Mouse (Mus musculus): Measurements from ENCODE around the gene Cep63. TPM values are rescaled to one million over a fixed set of nuclear protein-coding genes. Genes with fewer than 3 reads are reported as not detected.

Gene Cep63
- polyA plus RNA-seq, 1 experiment from 2014 or later = 44.9 TPM

- Histone ChIP-seq H3K36me3 (ENCODE audit: control insufficient read depth, insufficient read depth, low read length) (0 out of 2 replicates have a peak, but pooled peaks cover 1% of the 10 kb centered on the region), H3K4me3 (replicated peaks; ENCODE audit: low read length) (no peak overlapping the region), H3K4me2 (ENCODE audit: low read depth, low read length) (no peak overlapping the region), H3K27me3 (ENCODE audit: control insufficient read depth, insufficient read depth, low read length) (no peaks in the 10 kb centered on the region), H3K9ac (ENCODE audit: low read length) (no peak overlapping the region), H3K9me3 (replicated peaks; ENCODE audit: control insufficient read depth, low read length) (no peaks in the 10 kb centered on the region), H3K4me1 (ENCODE audit: control insufficient read depth, insufficient read depth, low read length) (peaks cover 6% of the 10 kb centered on the region), H3K27ac (ENCODE audit: low read length) (no peak overlapping the region)
- WGBS = 77% methylated on average over 7 of the region's 7 CpGs
- no peak for ATAC-seq (ENCODE audit: insufficient read depth, low FRiP score)
These were observed 2.8 kb downstream of the Cep63 start for GRCm38 (mm10) chr9:102623581-102623980.

GRCm38 (mm10) chr9:102622876-102623275, 3.5 kb downstream of the Cep63 start:
- Histone ChIP-seq H3K4me1 (ENCODE audit: control insufficient read depth, insufficient read depth, low read length) (peaks cover 6% of the 10 kb centered on the region), H3K9me3 (replicated peaks; ENCODE audit: control insufficient read depth, low read length) (no peaks in the 10 kb centered on the region), H3K27me3 (ENCODE audit: control insufficient read depth, insufficient read depth, low read length) (no peaks in the 10 kb centered on the region), H3K27ac (ENCODE audit: low read length) (no peak overlapping the region), H3K4me2 (ENCODE audit: low read depth, low read length) (no peak overlapping the region), H3K9ac (ENCODE audit: low read length) (no peak overlapping the region), H3K36me3 (ENCODE audit: control insufficient read depth, insufficient read depth, low read length) (peaks cover 5% of the 10 kb centered on the region; the same call in 1 of the 2 replicates), H3K4me3 (replicated peaks; ENCODE audit: low read length) (no peak overlapping the region)
- no peak for ATAC-seq (ENCODE audit: insufficient read depth, low FRiP score)
- WGBS = 80% methylated on average over 6 of the region's 6 CpGs

GRCm38 (mm10) chr9:102622192-102622857, 4.0 kb downstream of the Cep63 start:
- no peak for ATAC-seq (ENCODE audit: insufficient read depth, low FRiP score)

GRCm38 (mm10) chr9:102621385-102621784, 4.9 kb downstream of the Cep63 start:
- ATAC-seq (ENCODE audit: insufficient read depth, low FRiP score) = no peak
- H3K9ac ChIP-seq (ENCODE audit: low read length) = no peak overlapping the region
- H3K27ac ChIP-seq (ENCODE audit: low read length) = no peak overlapping the region
- no peaks in the 10 kb centered on the region for H3K27me3 ChIP-seq (ENCODE audit: control insufficient read depth, insufficient read depth, low read length)
- WGBS = 48% methylated on average over 5 of the region's 5 CpGs
- H3K4me3 ChIP-seq (replicated peaks; ENCODE audit: low read length) = no peak overlapping the region
- peaks cover 5% of the 10 kb centered on the region; the same call in 1 of the 2 replicates for H3K36me3 ChIP-seq (ENCODE audit: control insufficient read depth, insufficient read depth, low read length)
- no peaks in the 10 kb centered on the region for H3K4me1 ChIP-seq (ENCODE audit: control insufficient read depth, insufficient read depth, low read length)
- H3K9me3 ChIP-seq (replicated peaks; ENCODE audit: control insufficient read depth, low read length) = no peaks in the 10 kb centered on the region
- no peak overlapping the region for H3K4me2 ChIP-seq (ENCODE audit: low read depth, low read length)

More at GRCm38 (mm10) chr9:102622192-102622857, 4.0 kb downstream of the Cep63 start:
- Histone ChIP-seq H3K9me3 (replicated peaks; ENCODE audit: control insufficient read depth, low read length) (no peaks in the 10 kb centered on the region), H3K27me3 (ENCODE audit: control insufficient read depth, insufficient read depth, low read length) (no peaks in the 10 kb centered on the region), H3K9ac (ENCODE audit: low read length) (no peak overlapping the region), H3K4me3 (replicated peaks; ENCODE audit: low read length) (no peak overlapping the region), H3K4me2 (ENCODE audit: low read depth, low read length) (no peak overlapping the region), H3K4me1 (ENCODE audit: control insufficient read depth, insufficient read depth, low read length) (peaks cover 4% of the 10 kb centered on the region), H3K36me3 (ENCODE audit: control insufficient read depth, insufficient read depth, low read length) (peaks cover 5% of the 10 kb centered on the region; the same call in 1 of the 2 replicates), H3K27ac (ENCODE audit: low read length) (no peak overlapping the region; the same call in 1 of the 2 replicates)
- WGBS = 33% methylated on average over 5 of the region's 5 CpGs

GRCm38 (mm10) chr9:102616267-102616666, 10.1 kb downstream of the Cep63 start:
- no peaks in the 10 kb centered on the region for H3K27me3 ChIP-seq (ENCODE audit: control insufficient read depth, insufficient read depth, low read length)
- ATAC-seq (ENCODE audit: insufficient read depth, low FRiP score) = no peak
- WGBS = 74% methylated on average over 9 of the region's 9 CpGs
- no peak overlapping the region for H3K4me3 ChIP-seq (replicated peaks; ENCODE audit: low read length)
- H3K27ac ChIP-seq (ENCODE audit: low read length) = no peak overlapping the region
- no peaks in the 10 kb centered on the region for H3K4me1 ChIP-seq (ENCODE audit: control insufficient read depth, insufficient read depth, low read length)
- no peaks in the 10 kb centered on the region for H3K9me3 ChIP-seq (replicated peaks; ENCODE audit: control insufficient read depth, low read length)
- no peak overlapping the region for H3K4me2 ChIP-seq (ENCODE audit: low read depth, low read length)
- no peak overlapping the region for H3K9ac ChIP-seq (ENCODE audit: low read length)
- peaks cover 15% of the 10 kb centered on the region for H3K36me3 ChIP-seq (ENCODE audit: control insufficient read depth, insufficient read depth, low read length)

GRCm38 (mm10) chr9:102615071-102615470, 11.3 kb downstream of the Cep63 start:
- 60% methylated on average over 3 of the region's 3 CpGs for WGBS
- Histone ChIP-seq H3K4me3 (replicated peaks; ENCODE audit: low read length) (no peak overlapping the region), H3K4me2 (ENCODE audit: low read depth, low read length) (no peak overlapping the region), H3K36me3 (ENCODE audit: control insufficient read depth, insufficient read depth, low read length) (peaks cover 17% of the 10 kb centered on the region), H3K9ac (ENCODE audit: low read length) (no peak overlapping the region), H3K4me1 (ENCODE audit: control insufficient read depth, insufficient read depth, low read length) (no peaks in the 10 kb centered on the region), H3K27ac (ENCODE audit: low read length) (no peak overlapping the region), H3K9me3 (replicated peaks; ENCODE audit: control insufficient read depth, low read length) (no peaks in the 10 kb centered on the region), H3K27me3 (ENCODE audit: control insufficient read depth, insufficient read depth, low read length) (no peaks in the 10 kb centered on the region)
- ATAC-seq (ENCODE audit: insufficient read depth, low FRiP score) = no peak

GRCm38 (mm10) chr9:102609221-102609620, 17.1 kb downstream of the Cep63 start:
- H3K9ac ChIP-seq (ENCODE audit: low read length) = no peak overlapping the region
- no peaks in the 10 kb centered on the region for H3K4me1 ChIP-seq (ENCODE audit: control insufficient read depth, insufficient read depth, low read length)
- H3K4me3 ChIP-seq (replicated peaks; ENCODE audit: low read length) = no peak overlapping the region
- no peak for ATAC-seq (ENCODE audit: insufficient read depth, low FRiP score)
- no peak overlapping the region for H3K27ac ChIP-seq (ENCODE audit: low read length)
- H3K9me3 ChIP-seq (replicated peaks; ENCODE audit: control insufficient read depth, low read length) = no peaks in the 10 kb centered on the region
- no peaks in the 10 kb centered on the region for H3K27me3 ChIP-seq (ENCODE audit: control insufficient read depth, insufficient read depth, low read length)
- H3K36me3 ChIP-seq (ENCODE audit: control insufficient read depth, insufficient read depth, low read length) = peaks cover 15% of the 10 kb centered on the region
- 93% methylated on average over 3 of the region's 3 CpGs for WGBS
- no peak overlapping the region for H3K4me2 ChIP-seq (ENCODE audit: low read depth, low read length)

- H3K27ac ChIP-seq (ENCODE audit: low read length) = no peak overlapping the region
- no peaks in the 10 kb centered on the region for H3K4me1 ChIP-seq (ENCODE audit: control insufficient read depth, insufficient read depth, low read length)
- no peak overlapping the region for H3K4me3 ChIP-seq (replicated peaks; ENCODE audit: low read length)
- H3K36me3 ChIP-seq (ENCODE audit: control insufficient read depth, insufficient read depth, low read length) = peaks cover 9% of the 10 kb centered on the region
- ATAC-seq (ENCODE audit: insufficient read depth, low FRiP score) = no peak
- no peak overlapping the region for H3K4me2 ChIP-seq (ENCODE audit: low read depth, low read length)
- H3K9me3 ChIP-seq (replicated peaks; ENCODE audit: control insufficient read depth, low read length) = no peaks in the 10 kb centered on the region
- H3K9ac ChIP-seq (ENCODE audit: low read length) = no peak overlapping the region
- no peaks in the 10 kb centered on the region for H3K27me3 ChIP-seq (ENCODE audit: control insufficient read depth, insufficient read depth, low read length)
- WGBS = 72% methylated on average over 5 of the region's 5 CpGs
These were observed 18.9 kb downstream of the Cep63 start for GRCm38 (mm10) chr9:102607471-102607870.

- WGBS = 90% methylated on average over 6 of the region's 6 CpGs
- no peak overlapping the region for H3K4me3 ChIP-seq (replicated peaks; ENCODE audit: low read length)
These were observed 21.2 kb downstream of the Cep63 start for GRCm38 (mm10) chr9:102605162-102605561.

More at GRCm38 (mm10) chr9:102605162-102605561, 21.2 kb downstream of the Cep63 start:
- Histone ChIP-seq H3K4me1 (ENCODE audit: control insufficient read depth, insufficient read depth, low read length) (no peaks in the 10 kb centered on the region), H3K4me2 (ENCODE audit: low read depth, low read length) (no peak overlapping the region), H3K9me3 (replicated peaks; ENCODE audit: control insufficient read depth, low read length) (no peaks in the 10 kb centered on the region), H3K36me3 (ENCODE audit: control insufficient read depth, insufficient read depth, low read length) (0 out of 2 replicates have a peak, but pooled peaks cover 3% of the 10 kb centered on the region), H3K9ac (ENCODE audit: low read length) (no peak overlapping the region), H3K27me3 (ENCODE audit: control insufficient read depth, insufficient read depth, low read length) (no peaks in the 10 kb centered on the region), H3K27ac (ENCODE audit: low read length) (no peak overlapping the region)
- ATAC-seq (ENCODE audit: insufficient read depth, low FRiP score) = no peak

Measured in stomach, embryonic 16.5 days (tissue).